Mouse (Mus musculus): ENCODE measurements around the gene Thra.

Gene Thra

GRCm38 (mm10) chr11:98782651-98783235, 42.3 kb downstream of the Thra start:
- peak; percentile 36 for DNase-seq

GRCm38 (mm10) chr11:98783236-98783696, 42.8 kb downstream of the Thra start:
- peak; percentile 99 for DNase-seq

- DNase-seq, result no peak
These were observed 43.7 kb downstream of the Thra start for GRCm38 (mm10) chr11:98784139-98784538.

GRCm38 (mm10) chr11:98785214-98785613, 44.8 kb downstream of the Thra start:
- peak; percentile 37 for DNase-seq

GRCm38 (mm10) chr11:98785772-98786281, 45.4 kb downstream of the Thra start:
- DNase-seq, result peak; percentile 95

- DNase-seq, result peak; percentile 99
These were observed 46.1 kb downstream of the Thra start for GRCm38 (mm10) chr11:98786359-98787214.

- DNase-seq, result no peak
These were observed 46.8 kb downstream of the Thra start for GRCm38 (mm10) chr11:98787229-98787628.

- peak; percentile 57 for DNase-seq
These were observed 47.3 kb downstream of the Thra start for GRCm38 (mm10) chr11:98787691-98788090.

GRCm38 (mm10) chr11:98788139-98788538, 47.7 kb downstream of the Thra start:
- DNase-seq, result no peak

- DNase-seq, result peak; percentile 96
These were observed 48.2 kb downstream of the Thra start for GRCm38 (mm10) chr11:98788550-98789218.

- DNase-seq, result no peak
These were observed 48.9 kb downstream of the Thra start for GRCm38 (mm10) chr11:98789219-98789807.

- DNase-seq, result no peak
These were observed 49.4 kb downstream of the Thra start for GRCm38 (mm10) chr11:98789824-98790223.

- no peak for DNase-seq
These were observed 50.3 kb downstream of the Thra start for GRCm38 (mm10) chr11:98790631-98791205.

- no peak for DNase-seq
These were observed 51.0 kb downstream of the Thra start for GRCm38 (mm10) chr11:98791448-98791847.

- DNase-seq, result no peak
These were observed 51.6 kb downstream of the Thra start for GRCm38 (mm10) chr11:98792081-98792480.

GRCm38 (mm10) chr11:98794469-98795014, 54.1 kb downstream of the Thra start:
- peak; percentile 80 for DNase-seq

GRCm38 (mm10) chr11:98795015-98795713, 54.7 kb downstream of the Thra start, which contains the start of gene Msl1:
Msl1 (plus strand) TSS chr11:98795516.
- peak; percentile 84 for DNase-seq

GRCm38 (mm10) chr11:98795714-98796514, 55.5 kb downstream of the Thra start:
- DNase-seq, result peak; percentile 50

- peak; percentile 69 for DNase-seq
These were observed 56.2 kb downstream of the Thra start for GRCm38 (mm10) chr11:98796515-98797216.

GRCm38 (mm10) chr11:98797306-98797705, 56.9 kb downstream of the Thra start:
- no peak for DNase-seq

Measured in lung, postnatal 36 days (tissue).